15 mouse cellular contexts compared by ENCODE assay signal in the genomic region with DNA sequence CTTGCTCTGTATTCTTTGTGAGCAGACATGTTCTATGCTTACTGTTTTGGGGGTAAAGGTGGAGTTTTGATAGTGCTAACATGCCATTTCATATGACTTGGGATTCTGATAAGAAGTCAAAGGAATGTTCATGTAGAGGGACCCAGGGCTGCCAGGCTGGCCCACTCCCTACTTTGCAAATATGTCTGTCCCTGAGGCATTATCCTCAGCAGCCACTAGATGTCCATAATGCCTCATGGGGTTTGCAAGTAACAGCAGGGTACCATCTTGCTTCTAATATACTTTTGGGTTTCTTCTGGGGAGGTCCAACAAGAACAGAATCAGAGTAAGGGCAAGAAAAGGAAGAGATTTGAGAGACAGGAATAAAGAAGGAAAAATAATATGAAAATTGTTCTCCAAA. TPM values are rescaled to one million over a fixed set of nuclear protein-coding genes. Genes with fewer than 3 reads are reported as not detected.
DNase-seq lines count a peak whose midpoint lies in the region; ATAC-seq and TF ChIP-seq lines count a peak whose summit lies in the region.
"Had no signal": no experiment of that assay in that cellular context is flagged by ENCODE, and none has a peak within 500 bp of the region (broad histone marks: within the 10 kb centered on the region; RNA-seq: fewer than 3 reads in every experiment).

No protein-coding gene starts in this region.

- TF ChIP-seq CTCF in heart, postnatal 0 days (IDR thresholded peaks at IDR 0.05; ENCODE audit: low read depth), result peak; percentile 60
- peak; percentile 60 for TF ChIP-seq CTCF in lung, embryonic 14.5 days (IDR thresholded peaks at IDR 0.05; ENCODE audit: low read depth)
- TF ChIP-seq CTCF in intestine, postnatal 0 days (IDR thresholded peaks at IDR 0.05; ENCODE audit: low read depth), result peak; percentile 75

- H3K9ac ChIP-seq in heart, postnatal 0 days (replicated peaks; ENCODE audit: low read depth, low read length), result no peak overlapping the region
- H3K9ac ChIP-seq in heart, embryonic 11.5 days (ENCODE audit: low read depth, low read length), result no peak overlapping the region
- no peak overlapping the region for H3K9ac ChIP-seq in lung, embryonic 14.5 days
- H3K9ac ChIP-seq in intestine, postnatal 0 days (ENCODE audit: low read depth, low read length), result no peak overlapping the region
- H3K9ac ChIP-seq: forebrain, embryonic 12.5 days; limb, embryonic 15.5 days had no signal

- no peak overlapping the region for H3K27ac ChIP-seq in heart, postnatal 0 days (ENCODE audit: low read depth)
- no peak overlapping the region for H3K27ac ChIP-seq in heart, embryonic 11.5 days (ENCODE audit: low read depth, low read length)
- H3K27ac ChIP-seq in lung, embryonic 14.5 days (ENCODE audit: low read depth), result no peak overlapping the region
- no peak overlapping the region for H3K27ac ChIP-seq in intestine, postnatal 0 days (ENCODE audit: low read depth, low read length)
- H3K27ac ChIP-seq: forebrain, embryonic 12.5 days; limb, embryonic 15.5 days had no signal

- H3K4me1 ChIP-seq in heart, postnatal 0 days (ENCODE audit: control insufficient read depth, insufficient read depth), result peaks cover 20% of the 10 kb centered on the region; the same call in 1 of the 2 replicates
- H3K4me1 ChIP-seq in heart, embryonic 11.5 days (ENCODE audit: control insufficient read depth, insufficient read depth, low read length), result 0 out of 2 replicates have a peak, but pooled peaks cover 6% of the 10 kb centered on the region
- H3K4me1 ChIP-seq in lung, embryonic 14.5 days (ENCODE audit: insufficient read depth), result no peaks in the 10 kb centered on the region
- H3K4me1 ChIP-seq in intestine, postnatal 0 days (replicated peaks; ENCODE audit: control insufficient read depth, insufficient read depth, low read length), result no peaks in the 10 kb centered on the region

- no peak overlapping the region for H3K4me2 ChIP-seq in heart, postnatal 0 days (ENCODE audit: low read depth, low read length)
- H3K4me2 ChIP-seq in heart, embryonic 11.5 days, result no peak overlapping the region
- H3K4me2 ChIP-seq in lung, embryonic 14.5 days, result no peak overlapping the region
- no peak overlapping the region for H3K4me2 ChIP-seq in intestine, postnatal 0 days (replicated peaks; ENCODE audit: low read depth)
- H3K4me2 ChIP-seq: forebrain, embryonic 12.5 days; limb, embryonic 15.5 days had no signal

- no peak for ATAC-seq in heart, postnatal 0 days (ENCODE audit: insufficient read depth, low read depth)
- no peak for ATAC-seq in heart, embryonic 11.5 days (replicated peaks; ENCODE audit: insufficient number of reproducible peaks, low FRiP score, low TSS enrichment)
- ATAC-seq in lung, embryonic 14.5 days (ENCODE audit: insufficient read depth), result no peak
- ATAC-seq in intestine, postnatal 0 days, result peak; percentile 20; the same call in 1 of the 2 replicates
- ATAC-seq: hindbrain, embryonic 16.5 days had no signal

- no peak for DNase-seq in heart, postnatal 0 days (ENCODE audit: low spot score)
- peak; percentile 30 for DNase-seq in lung, embryonic 14.5 days
- DNase-seq in lung, postnatal 25 days (ENCODE audit: low spot score), result no peak
- DNase-seq in ES-CJ7 (ENCODE audit: low read depth, low spot score), result peak; percentile 32
- DNase-seq in embryo, embryonic 10.5 days (ENCODE audit: low spot score), result no peak
- DNase-seq: cerebellum, adult 11-12 months; right cerebral cortex, postnatal 14 days; thymus, adult 18-20 months had no signal

- H3K27me3 ChIP-seq in heart, postnatal 0 days (ENCODE audit: control insufficient read depth, insufficient read depth, low read length), result no peaks in the 10 kb centered on the region; the same call in 1 of the 2 replicates
- H3K27me3 ChIP-seq in heart, embryonic 11.5 days (ENCODE audit: control insufficient read depth, insufficient read depth, low read length), result peaks cover 2% of the 10 kb centered on the region; the same call in 1 of the 2 replicates
- peaks cover 12% of the 10 kb centered on the region for H3K27me3 ChIP-seq in lung, embryonic 14.5 days (ENCODE audit: insufficient read depth, low read length)
- no peaks in the 10 kb centered on the region for H3K27me3 ChIP-seq in intestine, postnatal 0 days (replicated peaks; ENCODE audit: control insufficient read depth, insufficient read depth, low read length)

- no peak overlapping the region for H3K4me3 ChIP-seq in heart, postnatal 0 days (ENCODE audit: low read depth, low read length)
- no peak overlapping the region for H3K4me3 ChIP-seq in heart, embryonic 11.5 days (ENCODE audit: low read depth, low read length)
- H3K4me3 ChIP-seq in lung, embryonic 14.5 days (ENCODE audit: low read depth, low read length), result no peak overlapping the region
- H3K4me3 ChIP-seq in intestine, postnatal 0 days (ENCODE audit: low read depth, low read length), result no peak overlapping the region
- H3K4me3 ChIP-seq: forebrain, embryonic 12.5 days; limb, embryonic 15.5 days; myocyte had no signal

- no peak for TF ChIP-seq EP300 in heart, postnatal 0 days (IDR thresholded peaks at IDR 0.05; ENCODE audit: low read depth)

- H3K9me3 ChIP-seq in heart, postnatal 0 days (replicated peaks; ENCODE audit: control insufficient read depth, low read length), result no peaks in the 10 kb centered on the region
- H3K9me3 ChIP-seq in heart, embryonic 11.5 days (replicated peaks; ENCODE audit: control insufficient read depth, low read length), result no peaks in the 10 kb centered on the region
- H3K9me3 ChIP-seq in lung, embryonic 14.5 days (ENCODE audit: low read depth, low read length), result no peaks in the 10 kb centered on the region
- no peaks in the 10 kb centered on the region for H3K9me3 ChIP-seq in intestine, postnatal 0 days (ENCODE audit: control insufficient read depth)
- H3K9me3 ChIP-seq: forebrain, embryonic 12.5 days; limb, embryonic 15.5 days had no signal

- no peaks in the 10 kb centered on the region for H3K36me3 ChIP-seq in heart, postnatal 0 days (replicated peaks; ENCODE audit: control insufficient read depth, insufficient read depth, low read length)
- H3K36me3 ChIP-seq in heart, embryonic 11.5 days (ENCODE audit: control insufficient read depth, insufficient read depth, low read length), result no peaks in the 10 kb centered on the region
- no peaks in the 10 kb centered on the region for H3K36me3 ChIP-seq in lung, embryonic 14.5 days (ENCODE audit: insufficient read depth)
- no peaks in the 10 kb centered on the region for H3K36me3 ChIP-seq in intestine, postnatal 0 days (ENCODE audit: control insufficient read depth, insufficient read depth)
- H3K36me3 ChIP-seq: forebrain, embryonic 12.5 days; limb, embryonic 15.5 days had no signal

RNA-seq across cellular contexts. Expression of a gene that starts 5.1 kb away (rescaled TPM):
- total RNA-seq in heart, postnatal 0 days (2014; rRNA removed; ENCODE audit: low replicate concordance), result 0.81 and 1.8 TPM in 2 replicates
- 0.05 and 0.12 TPM in 2 replicates for polyA plus RNA-seq in heart, postnatal 0 days (2015; fragmentation: Nextera tagmentation; extraction: Ambion mirVana)
- 1.1 TPM in 2 replicates for polyA plus RNA-seq in heart, embryonic 11.5 days (2014; fragmentation: Nextera tagmentation; extraction: Ambion mirVana)
- 0.47 and 0.63 TPM in 2 replicates for polyA plus RNA-seq in lung, embryonic 14.5 days (2014; fragmentation: Nextera tagmentation; extraction: Ambion mirVana)
- polyA plus RNA-seq in intestine, postnatal 0 days (2015; fragmentation: Nextera tagmentation; extraction: Ambion mirVana), result 2.8 and 3.2 TPM in 2 replicates
- total RNA-seq: granulocyte monocyte progenitor cell, adult 5-6 weeks had no signal

Comparison
In these comparisons a context has a peak if more than half of its experiments do, and no peak if none do; other contexts are left out.
1. DNase-seq: peak in lung, embryonic 14.5 days (single experiment) and ES-CJ7 (single experiment); none in heart, postnatal 0 days (single experiment), lung, postnatal 25 days (single experiment) and embryo, embryonic 10.5 days (single experiment).
2. Peak in every context shown above with its lines, with median percentiles within 50 percentile points of each other: CTCF ChIP-seq.